Mouse (Mus musculus): ENCODE measurements around the gene D8Ertd738e. TPM values are rescaled to one million over a fixed set of nuclear protein-coding genes. Genes with fewer than 3 reads are reported as not detected.

D8Ertd738e gene
- polyA plus RNA-seq, 1 experiment from 2014 or later = 280 TPM

DNA sequence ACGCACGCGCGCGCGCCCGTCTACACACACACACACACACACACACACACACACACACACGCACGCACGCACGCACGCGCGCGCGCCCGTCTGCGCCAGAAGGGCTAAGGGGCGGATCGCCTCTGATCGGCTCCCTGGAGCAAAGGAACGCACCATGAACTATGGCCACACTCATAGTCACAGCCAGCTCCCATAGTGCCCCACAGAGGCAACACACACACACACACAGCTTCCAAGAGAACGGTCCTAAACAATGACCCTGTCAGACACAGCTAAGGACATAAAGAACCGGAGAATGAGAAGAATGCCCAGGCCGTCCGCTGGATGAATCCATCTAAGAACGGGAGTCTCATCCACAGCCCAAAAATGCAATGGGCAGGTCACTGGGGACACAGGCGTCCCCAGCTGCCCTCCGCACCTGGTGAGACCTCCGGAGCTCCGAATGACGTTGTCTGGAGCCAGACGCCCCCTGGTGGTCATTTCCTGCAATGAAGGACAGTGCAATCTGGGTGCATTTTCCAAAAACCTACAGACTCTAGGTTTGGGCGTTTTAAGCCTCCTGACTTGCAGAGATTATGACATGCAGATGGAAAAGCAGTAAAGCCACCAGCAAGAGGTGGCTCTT is 39.2 kb downstream of the D8Ertd738e start:
- WGBS = 43% methylated on average over 27 of the region's 34 CpGs
- H3K4me2 ChIP-seq = peak overlapping the region; percentile 42
- H3K36me3 ChIP-seq = peaks cover 40% of the 10 kb centered on the region
- ATAC-seq (ENCODE audit: low FRiP score) = peak; percentile 56; the same call in 1 of the 2 replicates
- H3K4me1 ChIP-seq = peaks cover 26% of the 10 kb centered on the region
- H3K4me3 ChIP-seq (replicated peaks) = peak overlapping the region; percentile 4; the same call in 1 of the 2 replicates
- peak overlapping the region; percentile 12; the same call in 1 of the 2 replicates for H3K9ac ChIP-seq (replicated peaks)
- H3K27ac ChIP-seq (replicated peaks) = 0 out of 2 replicates have a peak overlapping the region, but pooled peaks have one; percentile 13
- no peaks in the 10 kb centered on the region for H3K27me3 ChIP-seq (replicated peaks)
- no peaks in the 10 kb centered on the region for H3K9me3 ChIP-seq (replicated peaks)

- H3K9ac ChIP-seq (replicated peaks) = 0 out of 2 replicates have a peak overlapping the region, but pooled peaks have one; percentile 17
- WGBS = 40% methylated on average over 17 of the region's 17 CpGs
These were observed 40.8 kb downstream of the D8Ertd738e start for GRCm38 (mm10) chr8:84208381-84209380.

DNA sequence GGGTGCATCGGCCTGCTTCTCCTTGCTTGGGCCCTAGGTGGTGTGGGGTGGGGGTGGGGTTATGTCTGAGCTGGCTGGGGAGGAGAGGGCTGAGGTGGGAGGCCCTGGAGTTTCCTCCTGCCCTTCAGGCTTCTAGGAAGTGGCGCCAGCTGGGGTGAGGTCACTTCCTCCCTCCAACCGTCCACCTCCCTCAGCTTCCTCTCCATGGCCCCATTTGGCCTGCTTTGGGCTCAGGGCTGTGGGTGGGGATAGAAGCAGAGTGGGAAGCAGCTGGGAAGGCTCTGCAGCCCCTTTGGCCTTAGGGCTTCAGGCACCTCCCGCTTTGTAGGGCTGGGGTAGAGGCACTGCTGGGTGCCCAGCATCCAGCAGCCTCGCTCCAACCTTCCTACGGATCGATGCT is 41.7 kb downstream of the D8Ertd738e start:
- Histone ChIP-seq H3K4me2 (no peak overlapping the region), H3K27me3 (replicated peaks) (no peaks in the 10 kb centered on the region), H3K4me3 (replicated peaks) (no peak overlapping the region), H3K36me3 (peaks cover 18% of the 10 kb centered on the region), H3K9ac (replicated peaks) (no peak overlapping the region), H3K9me3 (replicated peaks) (no peaks in the 10 kb centered on the region), H3K4me1 (peaks cover 40% of the 10 kb centered on the region), H3K27ac (replicated peaks) (peak overlapping the region; percentile 46; the same call in 1 of the 2 replicates)
- WGBS = 49% methylated on average over 6 of the region's 7 CpGs
- no peak for ATAC-seq (ENCODE audit: low FRiP score)

More at GRCm38 (mm10) chr8:84208381-84209380, 40.8 kb downstream of the D8Ertd738e start:
- Histone ChIP-seq H3K4me3 (replicated peaks) (no peak overlapping the region), H3K9me3 (replicated peaks) (no peaks in the 10 kb centered on the region), H3K27me3 (replicated peaks) (no peaks in the 10 kb centered on the region), H3K36me3 (peaks cover 27% of the 10 kb centered on the region), H3K4me1 (peaks cover 31% of the 10 kb centered on the region), H3K27ac (replicated peaks) (peak overlapping the region; percentile 46), H3K4me2 (no peak overlapping the region)
- 0 out of 2 replicates have a peak, but pooled peaks have one; percentile 23 for ATAC-seq (ENCODE audit: low FRiP score)

GRCm38 (mm10) chr8:84206666-84207065 is 42.9 kb downstream of the D8Ertd738e start:
- Histone ChIP-seq H3K4me1 (peaks cover 50% of the 10 kb centered on the region), H3K9ac (replicated peaks) (no peak overlapping the region), H3K36me3 (peaks cover 8% of the 10 kb centered on the region), H3K4me2 (no peak overlapping the region), H3K27ac (replicated peaks) (no peak overlapping the region), H3K9me3 (replicated peaks) (no peaks in the 10 kb centered on the region), H3K27me3 (replicated peaks) (no peaks in the 10 kb centered on the region; the same call in 1 of the 2 replicates), H3K4me3 (replicated peaks) (no peak overlapping the region)
- ATAC-seq (ENCODE audit: low FRiP score) = no peak
- 93% methylated on average over 3 of the region's 3 CpGs for WGBS

DNA sequence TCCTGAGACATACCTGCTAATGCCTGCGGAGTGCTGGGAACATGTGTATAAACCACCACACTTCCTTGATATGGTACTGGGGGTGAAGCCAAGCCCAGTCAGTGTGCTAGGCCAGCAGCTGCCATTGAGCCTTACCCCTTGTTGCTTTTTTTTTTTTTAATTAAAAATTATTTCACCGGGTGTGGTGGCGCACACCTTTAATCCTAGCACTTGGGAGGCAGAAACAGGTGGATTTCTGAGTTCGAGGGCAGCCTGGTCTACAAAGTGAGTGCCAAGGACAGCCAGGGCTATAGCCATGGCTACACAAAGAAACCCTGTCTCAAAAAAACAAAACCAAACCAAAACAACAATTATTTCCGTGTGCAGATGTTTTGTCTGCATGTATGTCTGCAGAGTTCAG is 44.4 kb downstream of the D8Ertd738e start:
- Histone ChIP-seq H3K36me3 (no peaks in the 10 kb centered on the region), H3K9me3 (replicated peaks) (no peaks in the 10 kb centered on the region), H3K4me3 (replicated peaks) (no peak overlapping the region), H3K27me3 (replicated peaks) (peaks cover 6% of the 10 kb centered on the region; the same call in 1 of the 2 replicates), H3K9ac (replicated peaks) (no peak overlapping the region), H3K4me2 (no peak overlapping the region), H3K4me1 (peaks cover 62% of the 10 kb centered on the region), H3K27ac (replicated peaks) (no peak overlapping the region)
- no peak for ATAC-seq (ENCODE audit: low FRiP score)
- WGBS = 94% methylated on average over 5 of the region's 5 CpGs

DNA sequence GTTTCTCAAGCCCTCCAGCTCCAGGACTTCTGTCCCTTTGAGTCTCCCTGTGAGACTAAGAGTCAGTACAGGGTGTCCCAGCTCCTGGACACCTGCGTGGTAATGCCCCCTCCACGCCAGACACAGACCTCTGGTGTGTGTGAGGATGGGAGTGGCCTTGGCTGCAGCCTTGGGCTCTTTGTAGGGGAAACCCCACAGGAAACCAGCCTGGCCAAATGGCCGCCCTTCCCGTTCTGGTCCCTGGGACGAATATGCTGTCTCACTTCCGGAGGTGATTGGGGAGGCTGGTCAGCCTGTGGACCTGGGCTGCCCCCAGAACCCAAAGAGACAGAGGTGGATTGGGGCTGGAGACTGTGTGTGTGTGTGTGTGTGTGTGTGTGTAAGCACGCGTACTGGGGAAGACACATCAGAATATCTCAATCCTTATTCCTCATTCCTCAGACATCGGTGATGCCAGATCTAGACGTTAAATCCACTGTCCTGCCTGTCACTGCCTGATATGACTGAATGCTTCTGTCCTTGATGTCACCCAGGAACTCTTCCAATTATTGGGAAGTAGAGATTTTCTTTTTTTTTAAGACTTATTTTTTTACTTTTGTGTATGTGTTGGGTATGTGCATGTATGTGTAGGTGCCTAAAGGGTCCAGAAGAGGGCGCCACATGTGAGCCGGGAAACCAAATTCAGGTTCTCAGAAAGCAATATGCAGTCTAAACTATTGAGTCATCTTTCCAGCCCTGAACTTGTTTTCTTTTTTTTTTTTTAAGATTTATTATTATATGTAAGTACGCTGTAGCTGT is 45.3 kb downstream of the D8Ertd738e start:
- Histone ChIP-seq H3K9me3 (replicated peaks) (no peaks in the 10 kb centered on the region), H3K4me2 (peak overlapping the region; percentile 77), H3K27me3 (replicated peaks) (peaks cover 6% of the 10 kb centered on the region; the same call in 1 of the 2 replicates), H3K4me1 (peaks cover 63% of the 10 kb centered on the region), H3K4me3 (replicated peaks) (peak overlapping the region; percentile 37), H3K9ac (replicated peaks) (peak overlapping the region; percentile 42), H3K36me3 (no peaks in the 10 kb centered on the region), H3K27ac (replicated peaks) (peak overlapping the region; percentile 79)
- WGBS = 59% methylated on average over 13 of the region's 13 CpGs
- peak; percentile 8; the same call in 1 of the 2 replicates for ATAC-seq (ENCODE audit: low FRiP score)

GRCm38 (mm10) chr8:84202938-84203917 is 46.3 kb downstream of the D8Ertd738e start:
- ATAC-seq (ENCODE audit: low FRiP score) = peak; percentile 23
- 10% methylated on average over 34 of the region's 34 CpGs for WGBS
- Histone ChIP-seq H3K9ac (replicated peaks) (peak overlapping the region; percentile 42), H3K4me1 (peaks cover 63% of the 10 kb centered on the region), H3K4me2 (peak overlapping the region; percentile 77), H3K27ac (replicated peaks) (peak overlapping the region; percentile 79), H3K36me3 (no peaks in the 10 kb centered on the region), H3K27me3 (replicated peaks) (peaks cover 6% of the 10 kb centered on the region; the same call in 1 of the 2 replicates), H3K9me3 (replicated peaks) (no peaks in the 10 kb centered on the region), H3K4me3 (replicated peaks) (peak overlapping the region; percentile 37)

- Histone ChIP-seq H3K4me3 (replicated peaks) (no peak overlapping the region), H3K36me3 (no peaks in the 10 kb centered on the region), H3K4me2 (peak overlapping the region; percentile 77), H3K4me1 (peaks cover 66% of the 10 kb centered on the region), H3K27ac (replicated peaks) (peak overlapping the region; percentile 79; the same call in 1 of the 2 replicates), H3K9me3 (replicated peaks) (no peaks in the 10 kb centered on the region), H3K9ac (replicated peaks) (no peak overlapping the region), H3K27me3 (replicated peaks) (peaks cover 6% of the 10 kb centered on the region; the same call in 1 of the 2 replicates)
- no peak for ATAC-seq (ENCODE audit: low FRiP score)
- 93% methylated on average over 9 of the region's 9 CpGs for WGBS
These were observed 47.1 kb downstream of the D8Ertd738e start for GRCm38 (mm10) chr8:84202466-84202865.

DNA sequence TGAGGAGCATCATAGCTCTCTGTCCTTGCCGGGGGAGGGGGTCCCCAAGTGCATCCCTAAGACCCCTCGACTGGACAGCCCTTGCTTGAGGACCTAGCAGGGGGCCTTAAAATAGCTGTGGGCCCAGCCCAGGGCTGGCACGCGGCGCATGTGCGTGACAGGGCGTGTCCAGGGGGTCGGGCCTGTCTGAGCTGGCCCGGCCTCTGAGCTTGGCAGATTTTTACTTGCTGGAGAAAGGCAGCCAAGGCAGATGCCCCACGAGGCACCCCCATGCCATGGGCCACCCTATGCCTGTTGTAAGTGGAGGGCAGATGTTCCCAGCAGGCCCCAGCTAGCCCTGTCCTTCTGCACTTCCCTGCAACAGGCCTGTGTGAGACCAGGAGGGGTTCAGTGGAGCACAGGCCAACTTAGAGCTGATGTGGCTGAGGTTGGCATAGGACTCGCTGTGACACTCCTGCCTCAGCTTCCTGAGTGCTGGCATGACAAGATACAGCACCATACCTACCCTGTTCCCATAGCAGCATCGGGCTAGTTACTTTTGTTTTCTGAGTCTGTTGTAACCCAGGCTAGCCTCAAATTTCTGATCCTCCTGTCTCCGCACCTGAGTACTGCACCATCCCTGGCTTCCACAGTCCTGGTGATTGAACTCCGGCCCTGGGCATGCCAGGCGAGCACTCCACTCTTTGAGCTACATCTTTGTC is 47.8 kb downstream of the D8Ertd738e start:
- ATAC-seq (ENCODE audit: low FRiP score) = no peak
- H3K4me2 ChIP-seq = peak overlapping the region; percentile 77
- peaks cover 70% of the 10 kb centered on the region for H3K4me1 ChIP-seq
- H3K27me3 ChIP-seq (replicated peaks) = peaks cover 6% of the 10 kb centered on the region; the same call in 1 of the 2 replicates
- peak overlapping the region; percentile 85 for H3K27ac ChIP-seq (replicated peaks)
- H3K9ac ChIP-seq (replicated peaks) = peak overlapping the region; percentile 50
- no peaks in the 10 kb centered on the region for H3K9me3 ChIP-seq (replicated peaks)
- H3K36me3 ChIP-seq = no peaks in the 10 kb centered on the region
- H3K4me3 ChIP-seq (replicated peaks) = peak overlapping the region; percentile 47
- WGBS = 67% methylated on average over 15 of the region's 15 CpGs
